Mouse (Mus musculus) limb, embryonic 10.5 days (tissue): ENCODE measurements at regions not wholly inside any gene's neighbourhood (a gene's known extent, or its start where the extent isn't known, plus 50 kb on each side); places are given as distances from the start of the nearest gene placed in this dataset.

Source experiments
- DNase-seq: peaks from one replicate; pipeline ENCODE4 v3.0.0-alpha.2; 2017; ENCODE audit warnings: low spot score
- H3K27ac ChIP-seq: fragments of 300-500 bp; sonication (generic); 2 replicates; pipeline ENCODE4 v1.5.1; 2016; ENCODE audit warnings: mild to moderate bottlenecking
- H3K27me3 ChIP-seq: fragments of 300-500 bp; sonication (generic); 2 replicates; pipeline ENCODE4 v1.6.1; 2016; ENCODE audit warnings: low read depth, mild to moderate bottlenecking; ENCODE audit not compliant: poor library complexity, severe bottlenecking
- H3K36me3 ChIP-seq: fragments of 300-500 bp; sonication (generic); 2 replicates; pipeline ENCODE4 v1.6.1; 2016; ENCODE audit warnings: mild to moderate bottlenecking, moderate library complexity
- H3K4me1 ChIP-seq: fragments of 300-500 bp; sonication (generic); 2 replicates; pipeline ENCODE4 v1.6.1; 2016
- H3K4me3 ChIP-seq: fragments of 300-500 bp; sonication (generic); 2 replicates; pipeline ENCODE4 v1.5.1; 2016; ENCODE audit warnings: mild to moderate bottlenecking, moderate library complexity
- H3K9me3 ChIP-seq: fragments of 300-500 bp; sonication (generic); replicated peaks from 2 replicates; pipeline ENCODE4 v1.6.1; 2016; ENCODE audit warnings: mild to moderate bottlenecking
- WGBS: fragments of 180-500 bp; shearing (Covaris S2); methylation state at CpG from one replicate; pipeline ENCODE4 v1.1.7; 2016; 5-methylcytosine and 5-hydroxymethylcytosine counted together

DNA sequence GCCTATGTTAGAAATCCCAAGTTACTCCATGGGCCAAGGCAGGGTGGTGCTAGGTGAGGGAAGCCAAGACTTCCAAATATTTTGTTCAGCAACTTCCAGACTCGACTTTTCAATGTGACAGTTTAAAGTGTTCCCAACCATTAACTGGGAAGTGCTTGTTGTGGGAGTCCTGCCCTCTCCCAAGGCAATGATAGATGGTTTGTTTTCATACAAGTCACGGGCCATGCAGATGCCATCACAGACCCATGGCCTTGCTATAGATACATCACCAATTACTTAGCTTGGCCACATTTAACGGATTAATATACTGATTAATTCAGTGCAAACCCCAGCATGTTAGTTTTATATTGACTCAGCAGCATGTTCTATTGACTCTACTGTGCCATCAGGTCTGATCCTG, 108.1 kb upstream of the Thumpd2 start:
- Histone ChIP-seq H3K4me1 (peaks cover 4% of the 10 kb centered on the region; the same call in 1 of the 2 replicates), H3K4me3 (no peak overlapping the region), H3K9me3 (no peaks in the 10 kb centered on the region), H3K27me3 (no peaks in the 10 kb centered on the region), H3K36me3 (no peaks in the 10 kb centered on the region), H3K27ac (no peak overlapping the region)
- DNase-seq = no peak
- whole genome bisulfite sequencing = 79% methylated on average over 3 of the region's 3 CpGs

- 40% methylated on average over 5 of the region's 5 CpGs for WGBS
These were observed 104.2 kb upstream of the Thumpd2 start for GRCm38 (mm10) chr17:81169118-81169517.

DNA sequence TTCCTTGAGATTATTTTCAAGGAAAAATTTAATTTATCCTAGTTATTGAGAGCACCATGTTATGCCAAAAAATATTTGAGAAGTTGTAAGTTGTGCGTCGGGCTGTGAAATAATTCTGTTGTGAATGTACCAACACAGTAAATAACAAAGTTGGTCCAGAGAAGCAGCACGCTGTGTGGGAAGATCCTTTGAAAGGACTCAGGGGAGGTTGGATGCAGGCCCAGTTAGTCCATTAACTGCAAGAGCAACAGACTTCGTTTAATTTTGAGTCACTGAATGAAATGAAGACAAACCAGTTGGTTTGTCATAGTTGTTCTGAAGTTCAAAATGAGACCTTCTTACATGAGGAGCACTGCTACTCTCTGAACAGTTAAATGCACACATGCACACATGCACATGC, 85.8 kb upstream of the Thumpd2 start:
- H3K4me3 ChIP-seq = no peak overlapping the region
- DNase-seq = no peak
- 87% methylated on average over 4 of the region's 4 CpGs for WGBS

More at GRCm38 (mm10) chr17:81169118-81169517, 104.2 kb upstream of the Thumpd2 start:
- Histone ChIP-seq H3K4me1 (peaks cover 4% of the 10 kb centered on the region; the same call in 1 of the 2 replicates), H3K4me3 (no peak overlapping the region), H3K9me3 (no peaks in the 10 kb centered on the region), H3K36me3 (no peaks in the 10 kb centered on the region), H3K27me3 (no peaks in the 10 kb centered on the region), H3K27ac (no peak overlapping the region)
- DNase-seq = no peak

GRCm38 (mm10) chr17:81134702-81135101, 69.8 kb upstream of the Thumpd2 start:
- H3K4me1 ChIP-seq = no peaks in the 10 kb centered on the region
- no peak for DNase-seq
- no peak overlapping the region for H3K27ac ChIP-seq
- H3K4me3 ChIP-seq = no peak overlapping the region
- WGBS = 86% methylated on average over 6 of the region's 6 CpGs
- no peaks in the 10 kb centered on the region for H3K9me3 ChIP-seq
- H3K36me3 ChIP-seq = no peaks in the 10 kb centered on the region
- H3K27me3 ChIP-seq = no peaks in the 10 kb centered on the region

More for the DNA sequence above, 85.8 kb upstream of the Thumpd2 start:
- Histone ChIP-seq H3K27me3 (no peaks in the 10 kb centered on the region), H3K4me1 (no peaks in the 10 kb centered on the region), H3K36me3 (no peaks in the 10 kb centered on the region), H3K9me3 (no peaks in the 10 kb centered on the region), H3K27ac (no peak overlapping the region)

DNA sequence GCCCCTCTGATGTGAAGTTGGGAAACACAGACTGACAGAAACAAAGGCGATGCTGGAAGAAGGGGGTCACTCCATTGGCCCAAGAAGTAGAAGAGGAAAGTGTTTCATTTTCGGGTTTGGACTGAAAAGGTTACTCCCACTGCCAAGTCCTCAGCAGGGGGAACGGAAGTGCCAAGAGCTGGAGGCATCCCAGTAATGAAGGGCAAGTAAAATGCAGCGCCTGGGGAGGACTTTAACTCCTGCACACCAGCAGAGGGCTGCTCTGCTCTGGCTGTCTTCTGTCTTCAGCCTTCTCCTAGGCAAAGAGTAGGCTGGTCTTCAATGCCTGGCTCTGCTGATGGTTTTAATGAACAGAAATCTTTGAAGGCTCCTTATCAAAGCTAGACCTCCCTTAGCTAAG, 68.3 kb upstream of the Thumpd2 start:
- H3K27ac ChIP-seq = no peak overlapping the region
- no peak for DNase-seq
- H3K36me3 ChIP-seq = no peaks in the 10 kb centered on the region
- H3K4me3 ChIP-seq = no peak overlapping the region
- H3K9me3 ChIP-seq = no peaks in the 10 kb centered on the region
- no peaks in the 10 kb centered on the region for H3K27me3 ChIP-seq
- no peaks in the 10 kb centered on the region for H3K4me1 ChIP-seq
- WGBS = 69% methylated on average over 4 of the region's 4 CpGs
